9 mouse cellular contexts compared by ENCODE assay signal in genomic region chr10:67052429-67052828, GRCm38 (mm10). TPM values are rescaled to one million over a fixed set of nuclear protein-coding genes. Genes with fewer than 3 reads are reported as not detected.
DNase-seq lines count a peak whose midpoint lies in the region; ATAC-seq and TF ChIP-seq lines count a peak whose summit lies in the region.
"Had no signal": no experiment of that assay in that cellular context is flagged by ENCODE, and none has a peak within 500 bp of the region (broad histone marks: within the 10 kb centered on the region; RNA-seq: fewer than 3 reads in every experiment).

No protein-coding gene starts in this region.

- no peak for TF ChIP-seq CTCF in stomach, postnatal 0 days (IDR thresholded peaks at IDR 0.05; ENCODE audit: low read depth)

- no peaks in the 10 kb centered on the region for H3K36me3 ChIP-seq in hindbrain, embryonic 13.5 days
- H3K36me3 ChIP-seq in hindbrain, embryonic 12.5 days, result no peaks in the 10 kb centered on the region
- H3K36me3 ChIP-seq in limb, embryonic 15.5 days, result no peaks in the 10 kb centered on the region
- H3K36me3 ChIP-seq in stomach, postnatal 0 days (ENCODE audit: control insufficient read depth, insufficient read depth, low read length), result no peaks in the 10 kb centered on the region
- H3K36me3 ChIP-seq: heart, embryonic 12.5 days had no signal

- no peak for TF ChIP-seq EP300 in stomach, postnatal 0 days (optimal IDR thresholded peaks at IDR 0.05)

- DNase-seq in thymus, postnatal 0 days (ENCODE audit: low spot score), result peak; percentile 20
- DNase-seq in thymus, postnatal 14 days, result no peak
- DNase-seq in stomach, postnatal 0 days (ENCODE audit: low spot score), result no peak
- no peak for DNase-seq in frontal cortex, postnatal 14 days (ENCODE audit: low spot score in 2 of 2)
- DNase-seq in cerebellum, adult 11 months, result no peak

- ATAC-seq in hindbrain, embryonic 13.5 days (ENCODE audit: low FRiP score), result no peak
- ATAC-seq in hindbrain, embryonic 12.5 days (ENCODE audit: low FRiP score), result no peak
- no peak for ATAC-seq in limb, embryonic 15.5 days (ENCODE audit: insufficient number of reproducible peaks, low FRiP score, low TSS enrichment, low read depth)
- no peak for ATAC-seq in stomach, postnatal 0 days (ENCODE audit: low FRiP score, low TSS enrichment)

- WGBS in hindbrain, embryonic 13.5 days, result 86% methylated on average over 9 of the region's 9 CpGs
- WGBS in hindbrain, embryonic 12.5 days, result 85% methylated on average over 9 of the region's 9 CpGs
- 54% methylated on average over 9 of the region's 9 CpGs for WGBS in limb, embryonic 15.5 days
- WGBS in stomach, postnatal 0 days, result 49% methylated on average over 9 of the region's 9 CpGs

- no peak overlapping the region for H3K4me2 ChIP-seq in hindbrain, embryonic 13.5 days
- H3K4me2 ChIP-seq in hindbrain, embryonic 12.5 days (replicated peaks), result no peak overlapping the region
- H3K4me2 ChIP-seq in limb, embryonic 15.5 days, result no peak overlapping the region
- H3K4me2 ChIP-seq in stomach, postnatal 0 days (replicated peaks; ENCODE audit: low read depth), result no peak overlapping the region
- H3K4me2 ChIP-seq: heart, embryonic 12.5 days had no signal

- peaks cover 42% of the 10 kb centered on the region for H3K4me1 ChIP-seq in hindbrain, embryonic 13.5 days (replicated peaks)
- peaks cover 16% of the 10 kb centered on the region for H3K4me1 ChIP-seq in hindbrain, embryonic 12.5 days
- H3K4me1 ChIP-seq in limb, embryonic 15.5 days, result peaks cover 45% of the 10 kb centered on the region
- peaks cover 12% of the 10 kb centered on the region; the same call in 1 of the 2 replicates for H3K4me1 ChIP-seq in stomach, postnatal 0 days (replicated peaks; ENCODE audit: control insufficient read depth, insufficient read depth)

- H3K27ac ChIP-seq in hindbrain, embryonic 13.5 days, result peak overlapping the region; percentile 48; the same call in 1 of the 2 replicates
- no peak overlapping the region for H3K27ac ChIP-seq in hindbrain, embryonic 12.5 days
- peak overlapping the region; percentile 35; the same call in 1 of the 2 replicates for H3K27ac ChIP-seq in limb, embryonic 15.5 days
- H3K27ac ChIP-seq in stomach, postnatal 0 days (replicated peaks), result peak overlapping the region; percentile 26; the same call in 1 of the 2 replicates

- no peaks in the 10 kb centered on the region for H3K9me3 ChIP-seq in hindbrain, embryonic 13.5 days
- H3K9me3 ChIP-seq in hindbrain, embryonic 12.5 days (replicated peaks), result no peaks in the 10 kb centered on the region
- no peaks in the 10 kb centered on the region for H3K9me3 ChIP-seq in limb, embryonic 15.5 days
- H3K9me3 ChIP-seq in stomach, postnatal 0 days (ENCODE audit: control insufficient read depth, low read length), result no peaks in the 10 kb centered on the region
- H3K9me3 ChIP-seq: heart, embryonic 12.5 days had no signal

- H3K4me3 ChIP-seq in hindbrain, embryonic 13.5 days, result no peak overlapping the region
- no peak overlapping the region for H3K4me3 ChIP-seq in hindbrain, embryonic 12.5 days
- no peak overlapping the region for H3K4me3 ChIP-seq in limb, embryonic 15.5 days
- H3K4me3 ChIP-seq in stomach, postnatal 0 days (ENCODE audit: low read depth, low read length), result no peak overlapping the region
- H3K4me3 ChIP-seq: heart, embryonic 12.5 days had no signal

- no peak overlapping the region for H3K9ac ChIP-seq in hindbrain, embryonic 13.5 days
- H3K9ac ChIP-seq in hindbrain, embryonic 12.5 days, result no peak overlapping the region
- no peak overlapping the region for H3K9ac ChIP-seq in limb, embryonic 15.5 days
- H3K9ac ChIP-seq in stomach, postnatal 0 days (ENCODE audit: low read length), result no peak overlapping the region
- H3K9ac ChIP-seq: heart, embryonic 12.5 days had no signal

- H3K27me3 ChIP-seq in hindbrain, embryonic 13.5 days, result no peaks in the 10 kb centered on the region
- H3K27me3 ChIP-seq in hindbrain, embryonic 12.5 days, result no peaks in the 10 kb centered on the region
- no peaks in the 10 kb centered on the region for H3K27me3 ChIP-seq in limb, embryonic 15.5 days
- no peaks in the 10 kb centered on the region for H3K27me3 ChIP-seq in stomach, postnatal 0 days (ENCODE audit: control insufficient read depth, insufficient read depth, low read length)
- H3K27me3 ChIP-seq: heart, embryonic 12.5 days had no signal

RNA-seq across cellular contexts. Expression of gene Jmjd1c, which starts 43.5 kb away (rescaled TPM):
- 47.7 and 50.3 TPM in 2 replicates for polyA plus RNA-seq in hindbrain, embryonic 13.5 days (2015; fragmentation: Nextera tagmentation; extraction: Ambion mirVana)
- polyA plus RNA-seq in hindbrain, embryonic 12.5 days (2016; fragmentation: Nextera tagmentation; extraction: Ambion mirVana), result 60.1 and 65.1 TPM in 2 replicates
- polyA plus RNA-seq in thymus, postnatal 0 days (2015; fragmentation: Nextera tagmentation; extraction: Ambion mirVana), result 53.5 and 61.4 TPM in 2 replicates
- 41.8 and 46.5 TPM in 2 replicates for polyA plus RNA-seq in limb, embryonic 15.5 days (2015; fragmentation: Nextera tagmentation; extraction: Ambion mirVana)
- 28.8 and 30.7 TPM in 2 replicates for polyA plus RNA-seq in stomach, postnatal 0 days (2015; fragmentation: Nextera tagmentation; extraction: Ambion mirVana)

RNA-seq across cellular contexts. Expression of gene Reep3, which starts 44.3 kb away (rescaled TPM):
- polyA plus RNA-seq in hindbrain, embryonic 13.5 days (2015; fragmentation: Nextera tagmentation; extraction: Ambion mirVana), result 42.6 and 44.9 TPM in 2 replicates
- polyA plus RNA-seq in hindbrain, embryonic 12.5 days (2016; fragmentation: Nextera tagmentation; extraction: Ambion mirVana), result 53.3 and 54.0 TPM in 2 replicates
- 18.1 and 18.2 TPM in 2 replicates for polyA plus RNA-seq in thymus, postnatal 0 days (2015; fragmentation: Nextera tagmentation; extraction: Ambion mirVana)
- 54.9 and 55.0 TPM in 2 replicates for polyA plus RNA-seq in limb, embryonic 15.5 days (2015; fragmentation: Nextera tagmentation; extraction: Ambion mirVana)
- polyA plus RNA-seq in stomach, postnatal 0 days (2015; fragmentation: Nextera tagmentation; extraction: Ambion mirVana), result 38.2 and 38.6 TPM in 2 replicates
